Mouse (Mus musculus) hindbrain, embryonic 11.5 days (tissue): ENCODE data around the gene Stx8. TPM values are rescaled to one million over a fixed set of nuclear protein-coding genes. Genes with fewer than 3 reads are reported as not detected.
A peak's percentile ranks its signal among the peaks of the same experiment; 100 is the strongest.

Source experiments
- ATAC-seq: fragments of 200-750 bp; cut with Nextera tagmentation; 2 replicates; pipeline ENCODE4 v1.8.0; 2017; ENCODE audit warnings: mild to moderate bottlenecking, moderate TSS enrichment, moderate library complexity; ENCODE audit not compliant: low FRiP score
- DNase-seq: peaks from one replicate; pipeline ENCODE4 v3.0.0-alpha.2; 2015; ENCODE audit warnings: low spot score
- H3K27ac ChIP-seq: fragments of 300-500 bp; sonication (generic); 2 replicates; pipeline ENCODE4 v1.5.1; 2014; ENCODE audit warnings: mild to moderate bottlenecking, low read depth, low read length
- H3K27me3 ChIP-seq: fragments of 300-500 bp; sonication (generic); 2 replicates; pipeline ENCODE4 v1.6.1; 2014; ENCODE audit warnings: mild to moderate bottlenecking, low read length, moderate library complexity, mixed read lengths; ENCODE audit not compliant: control insufficient read depth, insufficient read depth
- H3K36me3 ChIP-seq: fragments of 300-500 bp; sonication (generic); 2 replicates; pipeline ENCODE4 v1.6.1; 2014; ENCODE audit warnings: mild to moderate bottlenecking, low read length, moderate library complexity, mixed read lengths; ENCODE audit not compliant: control insufficient read depth, insufficient read depth
- H3K4me1 ChIP-seq: fragments of 300-500 bp; sonication (generic); replicated peaks from 2 replicates; pipeline ENCODE4 v1.6.1; 2014; ENCODE audit warnings: low read length, mixed read lengths; ENCODE audit not compliant: control insufficient read depth, insufficient read depth
- H3K4me2 ChIP-seq: fragments of 300-500 bp; sonication (generic); replicated peaks from 2 replicates; pipeline ENCODE4 v1.6.1; 2014; ENCODE audit warnings: mild to moderate bottlenecking, low read depth, low read length
- H3K4me3 ChIP-seq: fragments of 300-500 bp; sonication (generic); 2 replicates; pipeline ENCODE4 v1.5.1; 2014; ENCODE audit warnings: low read depth, low read length
- H3K9ac ChIP-seq: fragments of 300-500 bp; sonication (generic); 2 replicates; pipeline ENCODE4 v1.6.1; 2014; ENCODE audit warnings: low read depth, low read length
- H3K9me3 ChIP-seq: fragments of 300-500 bp; sonication (generic); 2 replicates; pipeline ENCODE4 v1.6.1; 2016; ENCODE audit warnings: low read length; ENCODE audit not compliant: control insufficient read depth
- WGBS: fragments of 180-500 bp; shearing (Covaris S2); extraction: QIAGEN DNeasy Blood & Tissue Kit; methylation state at CpG from one replicate; pipeline ENCODE4 v1.1.7; 2014; 5-methylcytosine and 5-hydroxymethylcytosine counted together
- polyA plus RNA-seq: library from polyadenylated mRNA; unstranded; fragments of >200 nt; fragmentation: Nextera tagmentation; extraction: Ambion mirVana; gene quantifications from 2 replicates; pipeline ENCODE4 v1.2.1, GENCODE M21; 2014

Stx8 gene
- polyA plus RNA-seq, 1 experiment from 2014 or later = 63.0 TPM

DNA sequence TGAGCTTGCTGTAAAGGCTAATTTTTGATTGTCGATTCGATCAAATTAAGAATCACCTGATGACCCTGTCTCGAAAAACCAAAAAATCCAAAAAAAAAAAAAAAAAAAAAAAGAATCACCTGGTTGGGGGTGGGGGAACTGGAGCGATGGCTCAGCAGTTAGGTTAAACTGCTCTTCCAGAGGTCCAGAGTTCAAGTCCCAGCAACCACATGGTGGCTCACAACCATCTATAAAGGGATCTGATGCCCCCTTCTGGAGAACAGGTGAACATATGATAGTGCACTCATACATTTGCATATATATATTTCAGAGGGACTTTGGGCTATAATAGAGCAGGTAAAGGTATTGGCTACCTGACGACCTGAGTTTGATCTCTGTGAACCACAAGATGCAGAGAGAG is 42.3 kb upstream of the Stx8 start:
- ATAC-seq = no peak
- Histone ChIP-seq H3K4me2 (no peak overlapping the region), H3K9me3 (no peaks in the 10 kb centered on the region), H3K36me3 (no peaks in the 10 kb centered on the region), H3K27ac (no peak overlapping the region), H3K27me3 (peaks cover 19% of the 10 kb centered on the region), H3K4me1 (no peaks in the 10 kb centered on the region), H3K4me3 (no peak overlapping the region), H3K9ac (no peak overlapping the region)
- DNase-seq = no peak
- WGBS = 92% methylated on average over 5 of the region's 5 CpGs

GRCm38 (mm10) chr11:67925000-67925399 is 41.0 kb upstream of the Stx8 start:
- ATAC-seq (no peak), DNase-seq (no peak)
- H3K9me3 ChIP-seq = no peaks in the 10 kb centered on the region
- H3K27me3 ChIP-seq = peaks cover 19% of the 10 kb centered on the region
- WGBS = 89% methylated on average over 13 of the region's 13 CpGs
- H3K4me1 ChIP-seq = no peaks in the 10 kb centered on the region
- no peaks in the 10 kb centered on the region for H3K36me3 ChIP-seq
- H3K4me2 ChIP-seq = no peak overlapping the region
- H3K9ac ChIP-seq = no peak overlapping the region
- no peak overlapping the region for H3K27ac ChIP-seq
- no peak overlapping the region for H3K4me3 ChIP-seq

DNA sequence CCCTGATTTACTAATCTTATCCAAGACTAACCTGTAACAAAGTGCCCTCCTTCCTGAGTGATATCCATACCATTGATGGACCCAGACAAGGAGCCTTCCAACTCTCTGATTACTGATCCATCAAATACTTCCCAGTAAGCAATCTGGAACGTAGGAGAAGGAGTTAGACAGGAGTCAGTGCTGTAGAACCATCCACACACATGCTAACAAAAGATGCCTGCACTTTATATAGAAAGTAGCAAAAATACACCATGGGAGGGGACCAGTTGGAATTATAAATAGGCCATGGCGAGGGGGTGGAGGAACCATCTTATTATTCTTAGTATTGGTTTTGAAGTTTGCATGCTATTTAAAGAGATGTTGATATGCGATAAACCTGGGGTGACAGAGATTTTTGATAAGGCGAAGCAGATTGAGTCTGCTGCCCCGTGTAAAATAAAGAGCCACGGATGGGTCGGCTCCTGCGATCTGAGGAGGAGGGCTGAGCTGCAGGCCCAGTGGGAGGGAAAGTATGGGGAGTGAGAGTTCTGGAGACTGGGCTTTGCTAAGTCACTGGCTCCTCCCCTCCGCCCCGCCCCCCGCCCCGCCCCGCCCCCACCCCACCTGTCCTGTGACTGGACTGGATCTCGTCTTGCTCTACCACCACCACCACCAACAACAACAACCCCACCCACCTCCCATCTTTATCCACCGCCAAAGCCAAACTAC is 39.5 kb upstream of the Stx8 start:
- 16% methylated on average over 12 of the region's 15 CpGs for WGBS
- no peak for DNase-seq
- ATAC-seq = no peak
- peaks cover 6% of the 10 kb centered on the region for H3K27me3 ChIP-seq
- no peak overlapping the region for H3K4me3 ChIP-seq
- no peak overlapping the region for H3K9ac ChIP-seq
- H3K4me2 ChIP-seq = no peak overlapping the region
- no peaks in the 10 kb centered on the region for H3K4me1 ChIP-seq
- H3K27ac ChIP-seq = no peak overlapping the region
- no peaks in the 10 kb centered on the region for H3K9me3 ChIP-seq
- H3K36me3 ChIP-seq = no peaks in the 10 kb centered on the region

DNA sequence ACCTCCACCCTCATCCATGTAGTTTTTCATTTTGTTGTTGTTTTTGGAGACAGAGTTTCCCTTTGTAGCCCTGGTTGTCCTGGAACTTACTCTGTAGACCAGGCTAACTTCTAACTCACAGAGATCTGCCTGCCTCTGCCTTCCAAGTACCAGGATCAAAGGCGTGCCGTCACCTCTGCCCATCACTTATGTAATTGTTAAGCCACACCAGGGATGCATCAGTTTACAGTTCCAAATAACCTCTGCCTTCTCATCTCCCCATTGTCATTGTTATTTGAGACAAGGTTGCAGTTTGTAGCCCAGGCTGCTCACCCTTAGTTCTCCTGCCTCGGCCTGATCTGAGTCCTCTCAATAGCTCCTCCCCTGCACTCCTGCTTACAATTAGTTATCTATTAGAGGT is 33.8 kb upstream of the Stx8 start:
- Histone ChIP-seq H3K9ac (no peak overlapping the region), H3K4me2 (no peak overlapping the region), H3K36me3 (no peaks in the 10 kb centered on the region), H3K27ac (no peak overlapping the region), H3K4me1 (no peaks in the 10 kb centered on the region), H3K9me3 (no peaks in the 10 kb centered on the region), H3K27me3 (no peaks in the 10 kb centered on the region), H3K4me3 (no peak overlapping the region)
- ATAC-seq (no peak), DNase-seq (no peak)
- 92% methylated on average over 3 of the region's 3 CpGs for WGBS

GRCm38 (mm10) chr11:67948229-67948628 is 17.8 kb upstream of the Stx8 start:
- ATAC-seq (no peak), DNase-seq (no peak)

DNA sequence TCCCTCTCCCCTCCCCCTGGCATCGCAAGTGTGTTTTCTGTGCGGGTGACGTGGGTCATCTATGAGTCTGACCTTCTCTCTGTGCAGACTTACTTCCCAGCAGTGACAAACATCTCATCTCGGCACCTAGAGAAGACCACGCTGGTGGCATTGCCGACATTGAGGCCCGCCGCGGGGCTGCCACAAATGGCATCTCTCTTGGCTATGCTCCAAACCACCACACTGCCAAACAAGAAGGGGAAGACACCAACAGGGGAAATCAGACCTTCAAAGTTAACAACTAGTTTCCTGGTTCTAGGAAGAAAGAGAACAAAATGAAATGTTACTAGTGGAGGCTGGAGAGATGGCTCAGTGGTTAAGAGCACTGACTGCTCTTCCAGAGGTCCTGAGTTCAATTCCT is 16.5 kb upstream of the Stx8 start:
- Histone ChIP-seq H3K27ac (no peak overlapping the region), H3K4me2 (no peak overlapping the region), H3K9ac (no peak overlapping the region), H3K27me3 (no peaks in the 10 kb centered on the region), H3K4me3 (no peak overlapping the region), H3K4me1 (no peaks in the 10 kb centered on the region), H3K9me3 (no peaks in the 10 kb centered on the region), H3K36me3 (no peaks in the 10 kb centered on the region)
- ATAC-seq (no peak), DNase-seq (no peak)
- 91% methylated on average over 9 of the region's 9 CpGs for WGBS

More at GRCm38 (mm10) chr11:67948229-67948628, 17.8 kb upstream of the Stx8 start:
- H3K27ac ChIP-seq = no peak overlapping the region
- no peak overlapping the region for H3K4me3 ChIP-seq
- H3K9ac ChIP-seq = no peak overlapping the region
- H3K27me3 ChIP-seq = no peaks in the 10 kb centered on the region
- no peak overlapping the region for H3K4me2 ChIP-seq
- H3K9me3 ChIP-seq = no peaks in the 10 kb centered on the region
- no peaks in the 10 kb centered on the region for H3K36me3 ChIP-seq
- 69% methylated on average over 3 of the region's 3 CpGs for WGBS
- H3K4me1 ChIP-seq = no peaks in the 10 kb centered on the region

- WGBS = 85% methylated on average over 5 of the region's 5 CpGs
- no peaks in the 10 kb centered on the region for H3K9me3 ChIP-seq
- no peak overlapping the region for H3K27ac ChIP-seq
Measured at GRCm38 (mm10) chr11:67953604-67954003, 12.4 kb upstream of the Stx8 start.

DNA sequence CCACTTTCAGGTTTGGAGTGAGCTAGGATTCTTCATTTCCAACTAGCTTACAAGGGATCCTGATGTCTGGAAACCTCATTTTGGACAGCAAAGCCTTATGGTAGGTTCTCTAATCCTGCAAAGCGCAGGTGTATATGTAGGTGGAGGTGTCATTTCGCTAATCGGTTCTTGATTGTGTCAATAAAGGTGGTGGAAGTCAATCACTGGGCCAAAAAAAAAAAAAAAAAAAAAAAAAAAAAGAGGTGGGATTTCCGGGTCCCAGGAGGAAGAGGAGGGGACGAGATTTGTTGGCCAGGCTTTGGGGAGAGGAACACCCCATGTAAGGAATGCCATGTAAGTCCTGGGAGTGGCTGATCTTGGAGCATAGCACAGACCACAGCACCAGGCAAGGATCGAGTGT is 11.6 kb upstream of the Stx8 start:
- no peaks in the 10 kb centered on the region for H3K4me1 ChIP-seq
- DNase-seq (no peak), ATAC-seq (no peak)
- no peak overlapping the region for H3K9ac ChIP-seq
- H3K27me3 ChIP-seq = no peaks in the 10 kb centered on the region
- H3K27ac ChIP-seq = no peak overlapping the region
- H3K36me3 ChIP-seq = no peaks in the 10 kb centered on the region
- no peak overlapping the region for H3K4me3 ChIP-seq
- WGBS = 87% methylated on average over 6 of the region's 6 CpGs
- H3K9me3 ChIP-seq = no peaks in the 10 kb centered on the region
- H3K4me2 ChIP-seq = no peak overlapping the region

More at GRCm38 (mm10) chr11:67953604-67954003, 12.4 kb upstream of the Stx8 start:
- Histone ChIP-seq H3K4me1 (no peaks in the 10 kb centered on the region), H3K4me3 (no peak overlapping the region), H3K27me3 (no peaks in the 10 kb centered on the region), H3K36me3 (no peaks in the 10 kb centered on the region), H3K4me2 (no peak overlapping the region), H3K9ac (no peak overlapping the region)
- DNase-seq = no peak
- ATAC-seq = no peak

GRCm38 (mm10) chr11:67964110-67964509 is 1.9 kb upstream of the Stx8 start:
- WGBS = 77% methylated on average over 6 of the region's 6 CpGs
- no peak overlapping the region for H3K9ac ChIP-seq

More at GRCm38 (mm10) chr11:67964110-67964509, 1.9 kb upstream of the Stx8 start:
- Histone ChIP-seq H3K27me3 (no peaks in the 10 kb centered on the region), H3K36me3 (no peaks in the 10 kb centered on the region), H3K9me3 (no peaks in the 10 kb centered on the region), H3K27ac (no peak overlapping the region), H3K4me1 (no peaks in the 10 kb centered on the region), H3K4me2 (no peak overlapping the region), H3K4me3 (no peak overlapping the region)
- ATAC-seq (no peak), DNase-seq (peak; percentile 9)
